In the genomic region with DNA sequence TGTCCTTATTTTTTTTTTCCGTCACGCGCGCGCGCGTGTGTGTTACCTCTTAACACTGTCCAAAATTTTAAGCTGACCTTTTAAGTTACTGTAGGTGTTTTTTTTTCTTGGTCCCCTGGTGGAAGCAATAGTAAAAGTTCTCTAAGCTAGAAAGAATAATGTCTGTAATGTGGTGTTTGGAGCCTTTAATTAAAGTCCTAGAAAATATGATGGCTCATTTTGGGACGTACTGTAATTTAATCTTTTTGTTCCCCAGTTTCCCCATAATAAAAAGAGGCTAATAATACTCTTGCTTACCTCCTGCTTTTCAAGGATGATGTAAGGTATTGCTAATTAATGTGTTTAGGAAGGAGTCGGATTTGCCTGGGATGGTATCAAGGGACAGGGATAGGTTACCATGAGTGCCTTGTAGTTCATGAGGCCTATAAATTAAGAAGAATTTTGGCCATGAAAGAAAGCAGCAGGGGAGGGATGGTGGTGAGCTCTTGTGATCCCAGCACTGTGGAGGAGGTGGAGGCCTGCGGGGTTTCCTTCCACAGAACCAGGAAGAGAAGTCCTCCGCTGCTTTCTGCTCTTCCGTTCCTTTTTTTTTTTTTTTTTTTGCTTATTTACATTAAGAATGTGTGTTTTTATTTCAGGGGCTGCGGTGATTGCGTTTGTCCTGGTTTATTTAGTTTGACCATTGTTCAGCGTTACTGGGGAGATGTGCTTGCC, we compare ENCODE assay signal across 8 mouse cellular contexts. TPM values are rescaled to one million over a fixed set of nuclear protein-coding genes. Genes with fewer than 3 reads are reported as not detected.
DNase-seq lines count a peak whose midpoint lies in the region; ATAC-seq and TF ChIP-seq lines count a peak whose summit lies in the region.

No protein-coding gene starts in this region.

- intact Hi-C loops in heart, postnatal 10 days (cut with DNase I): loop anchor here (1.0 to 2.0 kb wide), 5 partner anchors 30 to 95 kb away; no protein-coding TSS in a partner anchor
- intact Hi-C loops in gastrocnemius, postnatal 36 days (cut with DNase I): loop anchor here (5.0 kb wide), 1 partner anchor 45 kb away; no protein-coding TSS in a partner anchor

- no peaks in the 10 kb centered on the region for H3K27me3 ChIP-seq in heart, embryonic 12.5 days (replicated peaks)
- no peaks in the 10 kb centered on the region for H3K27me3 ChIP-seq in Patski
- H3K27me3 ChIP-seq in hindbrain, embryonic 10.5 days (ENCODE audit: insufficient read depth, poor library complexity, severe bottlenecking): no peaks in the 10 kb centered on the region

- H3K9me3 ChIP-seq in heart, embryonic 12.5 days (replicated peaks): no peaks in the 10 kb centered on the region
- H3K9me3 ChIP-seq in hindbrain, embryonic 10.5 days: no peaks in the 10 kb centered on the region

- CTCF ChIA-PET in Patski (lab: Charles Lee): interaction anchor here (1.2 to 2.1 kb wide), 2 partner anchors 22 to 88 kb away, joined by 3 to 6 read pairs; no protein-coding TSS in a partner anchor

- H3K4me1 ChIP-seq in heart, embryonic 12.5 days (replicated peaks): peaks cover 55% of the 10 kb centered on the region
- peaks cover 67% of the 10 kb centered on the region for H3K4me1 ChIP-seq in hindbrain, embryonic 10.5 days (replicated peaks)

- H3K36me3 ChIP-seq in heart, embryonic 12.5 days: no peaks in the 10 kb centered on the region
- H3K36me3 ChIP-seq in hindbrain, embryonic 10.5 days: peaks cover 7% of the 10 kb centered on the region; the same call in 1 of the 2 replicates

- TF ChIP-seq CTCF in Patski (IDR thresholded peaks at IDR 0.05): no peak

- in situ Hi-C loops in Patski (cut with MboI; ENCODE audit: low pct_unique_long_range_greater_than_20kb): loop anchor here (5.0 kb wide), 1 partner anchor 90 kb away; no protein-coding TSS in a partner anchor

- WGBS in heart, embryonic 12.5 days: 3% methylated on average over 15 of the region's 15 CpGs
- under 1% methylated on average over 15 of the region's 15 CpGs for WGBS in hindbrain, embryonic 10.5 days

- H3K4me3 ChIP-seq in heart, embryonic 12.5 days: peak overlapping the region; percentile 93
- peak overlapping the region; percentile 87 for H3K4me3 ChIP-seq in hindbrain, embryonic 10.5 days

- peak overlapping the region; percentile 98 for H3K9ac ChIP-seq in heart, embryonic 12.5 days

- peak overlapping the region; percentile 85 for H3K4me2 ChIP-seq in heart, embryonic 12.5 days

- no peak for ATAC-seq in heart, embryonic 12.5 days (ENCODE audit: insufficient number of reproducible peaks, low FRiP score)
- no peak for ATAC-seq in Patski

- POLR2A ChIA-PET in Patski (lab: Charles Lee): interaction anchor here (0.6 to 1.2 kb wide), 6 partner anchors 23 to 766 kb away, joined by 3 to 4 read pairs (median 4); no protein-coding TSS in a partner anchor

- peak overlapping the region; percentile 99 for H3K27ac ChIP-seq in heart, embryonic 12.5 days (ENCODE audit: poor library complexity, severe bottlenecking)
- peak overlapping the region; percentile 100 for H3K27ac ChIP-seq in hindbrain, embryonic 10.5 days

- no peak for DNase-seq in heart, postnatal 10 days
- DNase-seq in Patski (ENCODE audit: low read depth, low spot score): peak; percentile 13
- no peak for DNase-seq in hindbrain, embryonic 10.5 days (ENCODE audit: low spot score)
- DNase-seq in lung, postnatal 36 days: peak; percentile 79
- DNase-seq in thymus, postnatal 36 days: peak; percentile 20 to 39
- no peak for DNase-seq in gastrocnemius, adult 18-20 months (ENCODE audit: low spot score)
- no peak for DNase-seq in gastrocnemius, postnatal 36 days

RNA-seq across cellular contexts. Expression of gene Reep3, which starts 0.8 kb away (rescaled TPM):
- polyA plus RNA-seq in heart, embryonic 12.5 days (2016; fragmentation: Nextera tagmentation; extraction: Ambion mirVana): 28.4 and 29.3 TPM in 2 replicates
- total RNA-seq in heart, postnatal 10 days (2021): 10 to 100 TPM; 41.5 to 41.9 TPM
- 46.6 TPM for polyA plus RNA-seq in Patski (2021)
- 34.7 and 35.1 TPM in 2 replicates for polyA plus RNA-seq in hindbrain, embryonic 10.5 days (2016; fragmentation: Nextera tagmentation; extraction: Ambion mirVana)
- 10 to 100 TPM; 10.0 to 11.1 TPM for total RNA-seq in gastrocnemius, adult 18-20 months (2021)
- total RNA-seq in gastrocnemius, postnatal 36 days (2021): 10 to 100 TPM; 10.0 to 10.2 TPM

RNA-seq across cellular contexts. Expression of gene Jmjd1c, which starts 1.7 kb away (rescaled TPM):
- polyA plus RNA-seq in heart, embryonic 12.5 days (2016; fragmentation: Nextera tagmentation; extraction: Ambion mirVana): 37.9 and 42.3 TPM in 2 replicates
- 10 to 100 TPM; 55.9 to 64.7 TPM for total RNA-seq in heart, postnatal 10 days (2021)
- polyA plus RNA-seq in Patski (2021): 26.1 TPM
- polyA plus RNA-seq in hindbrain, embryonic 10.5 days (2016; fragmentation: Nextera tagmentation; extraction: Ambion mirVana): 32.7 and 36.7 TPM in 2 replicates
- total RNA-seq in gastrocnemius, adult 18-20 months (2021): 10 to 100 TPM; 23.5 to 25.4 TPM
- total RNA-seq in gastrocnemius, postnatal 36 days (2021): 10 to 100 TPM; 20.2 to 21.5 TPM

Comparison
In these comparisons a context has a peak if more than half of its experiments do, and no peak if none do; other contexts are left out.
1. DNase-seq: peak in Patski (single experiment), lung, postnatal 36 days (single experiment) and thymus, postnatal 36 days (2 of 2); none in heart, postnatal 10 days (0 of 2), hindbrain, embryonic 10.5 days (single experiment), gastrocnemius, adult 18-20 months (single experiment) and gastrocnemius, postnatal 36 days (0 of 2).